Mouse (Mus musculus): ENCODE data around the gene Psmc2.

GRCm38 (mm10) chr5:21789061-21789460 is 4.0 kb downstream of the Psmc2 start:
- TF ChIP-seq CTCF (IDR thresholded peaks at IDR 0.05; ENCODE audit: borderline replicate concordance, control insufficient read depth, extremely low read depth, insufficient read depth, low read length, poor library complexity) (no peak), POLR2A (IDR thresholded peaks at IDR 0.05; ENCODE audit: control insufficient read depth, extremely low read depth, insufficient read depth, low read length, poor library complexity) (no peak)
